Mouse (Mus musculus) forelimb bud, embryonic 11.5 days (tissue): ENCODE data around the gene Hist1h2aa.

Experiments
- DNase-seq: peaks from one replicate; pipeline ENCODE4 v3.0.0-alpha.2; 2012; ENCODE audit warnings: low read depth, low spot score

The Hist1h2aa gene

GRCm38 (mm10) chr13:23934211-23934520, at the start of gene Hist1h2aa:
Gene Hist1h2aa, plus strand, starts transcription at chr13:23934462.
- DNase-seq, result no peak

GRCm38 (mm10) chr13:23885540-23885939, 48.7 kb upstream of the Hist1h2aa start:
- DNase-seq, result peak; percentile 11

- DNase-seq, result no peak
Observed at GRCm38 (mm10) chr13:23887026-23887725, 47.1 kb upstream of the Hist1h2aa start.

- peak; percentile 49 for DNase-seq
Observed at GRCm38 (mm10) chr13:23889011-23889605, 45.2 kb upstream of the Hist1h2aa start.

GRCm38 (mm10) chr13:23892592-23893268, 41.5 kb upstream of the Hist1h2aa start:
- DNase-seq, result no peak

GRCm38 (mm10) chr13:23893269-23893593, 41.0 kb upstream of the Hist1h2aa start:
- no peak for DNase-seq

- DNase-seq, result no peak
Observed at GRCm38 (mm10) chr13:23898242-23898641, 36.0 kb upstream of the Hist1h2aa start.

GRCm38 (mm10) chr13:23906906-23907305, 27.4 kb upstream of the Hist1h2aa start:
- no peak for DNase-seq

GRCm38 (mm10) chr13:23910121-23910520, 24.1 kb upstream of the Hist1h2aa start:
- DNase-seq, result no peak

GRCm38 (mm10) chr13:23911335-23911734, 22.9 kb upstream of the Hist1h2aa start:
- no peak for DNase-seq

- DNase-seq, result no peak
Observed at GRCm38 (mm10) chr13:23913791-23914306, 20.4 kb upstream of the Hist1h2aa start.

- no peak for DNase-seq
Observed at GRCm38 (mm10) chr13:23914376-23915167, 19.7 kb upstream of the Hist1h2aa start, which contains the start of gene Slc17a4. Gene Slc17a4, minus strand, starts transcription at chr13:23915009.

GRCm38 (mm10) chr13:23916132-23916531, 18.1 kb upstream of the Hist1h2aa start:
- peak; percentile 10 for DNase-seq

GRCm38 (mm10) chr13:23917674-23918073, 16.6 kb upstream of the Hist1h2aa start:
- no peak for DNase-seq

GRCm38 (mm10) chr13:23925792-23926191, 8.5 kb upstream of the Hist1h2aa start:
- DNase-seq, result no peak

GRCm38 (mm10) chr13:23928637-23929036, 5.6 kb upstream of the Hist1h2aa start:
- no peak for DNase-seq

GRCm38 (mm10) chr13:23930461-23930860, 3.8 kb upstream of the Hist1h2aa start:
- no peak for DNase-seq

- DNase-seq, result peak; percentile 49
Observed at GRCm38 (mm10) chr13:23930904-23931303, 3.4 kb upstream of the Hist1h2aa start.

- DNase-seq, result no peak
Observed at GRCm38 (mm10) chr13:23933421-23934210, 646 bp upstream of the Hist1h2aa start, which contains the start of gene Hist1h2ba. Gene Hist1h2ba, minus strand, starts transcription at chr13:23934156.

GRCm38 (mm10) chr13:23938699-23939098, 4.4 kb downstream of the Hist1h2aa start:
- DNase-seq, result no peak

GRCm38 (mm10) chr13:23940291-23940690, 6.0 kb downstream of the Hist1h2aa start:
- DNase-seq, result no peak
